Mouse (Mus musculus) ovary, postnatal 36 days (tissue): ENCODE measurements around the gene Pnrc2.

Experiments
- DNase-seq: peaks from one replicate; pipeline ENCODE4 v3.0.0; 2022; ENCODE audit warnings: low spot score, mixed read lengths

Gene Pnrc2

DNA sequence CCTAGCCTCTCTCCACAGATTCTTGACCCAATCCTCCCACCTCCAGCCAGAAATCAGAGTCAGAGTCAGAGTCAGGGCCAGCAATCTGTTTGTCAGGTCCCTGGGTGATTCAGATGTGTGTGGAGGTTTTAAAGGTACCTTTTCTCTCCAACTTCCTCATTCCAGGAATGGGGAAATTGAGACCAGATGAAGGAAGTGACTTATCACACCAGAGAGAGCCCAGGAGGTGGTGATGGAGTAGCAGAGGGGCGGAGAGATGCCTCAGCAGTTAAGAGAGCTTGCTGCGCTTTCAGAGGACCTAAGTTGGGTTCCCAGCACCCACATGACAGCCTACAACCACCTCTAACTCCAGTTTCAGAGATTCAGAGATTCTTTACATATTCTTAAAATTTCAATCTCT lies 17.9 kb upstream of the Pnrc2 start:
- DNase-seq: peak; percentile 1

- peak; percentile 75 for DNase-seq
Observed at GRCm38 (mm10) chr4:135889884-135890283, 16.2 kb upstream of the Pnrc2 start.

DNA sequence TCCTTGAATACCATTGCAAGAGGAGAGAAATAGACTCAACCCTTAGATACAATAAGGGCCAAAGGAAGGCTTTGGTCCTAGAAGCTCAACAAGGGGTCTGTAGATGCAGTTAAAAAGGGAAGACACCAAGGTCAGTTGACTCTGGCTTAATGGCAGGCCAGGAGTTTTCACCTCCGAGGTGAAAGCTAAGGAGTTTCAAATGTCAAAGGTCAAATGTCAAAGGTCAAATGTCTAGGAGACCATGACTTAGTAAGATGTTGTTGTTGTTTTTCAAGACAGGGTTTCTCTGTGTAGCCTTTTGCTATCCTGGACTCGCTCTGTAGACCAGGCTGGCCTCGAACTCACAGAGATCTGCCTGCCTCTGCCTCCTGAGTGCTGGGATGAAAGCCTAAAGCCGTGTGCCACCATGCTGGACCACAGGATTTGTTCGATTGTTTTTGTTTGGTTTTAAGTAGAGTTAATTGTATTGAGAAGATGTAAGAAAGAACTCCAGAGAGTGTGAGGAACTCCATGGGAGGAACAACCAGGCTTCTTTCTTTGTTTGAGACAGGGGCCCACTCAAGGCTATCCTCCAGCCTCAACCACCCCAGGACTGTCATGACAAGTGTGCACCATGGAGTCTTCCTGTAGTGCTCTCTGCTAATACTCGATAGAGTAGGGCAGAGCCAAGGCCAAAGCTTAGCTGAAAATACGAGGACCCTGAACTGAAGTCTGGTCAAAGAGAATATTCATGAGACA lies 15.7 kb upstream of the Pnrc2 start:
- DNase-seq: no peak

GRCm38 (mm10) chr4:135888448-135889057 lies 14.9 kb upstream of the Pnrc2 start:
- no peak for DNase-seq

DNA sequence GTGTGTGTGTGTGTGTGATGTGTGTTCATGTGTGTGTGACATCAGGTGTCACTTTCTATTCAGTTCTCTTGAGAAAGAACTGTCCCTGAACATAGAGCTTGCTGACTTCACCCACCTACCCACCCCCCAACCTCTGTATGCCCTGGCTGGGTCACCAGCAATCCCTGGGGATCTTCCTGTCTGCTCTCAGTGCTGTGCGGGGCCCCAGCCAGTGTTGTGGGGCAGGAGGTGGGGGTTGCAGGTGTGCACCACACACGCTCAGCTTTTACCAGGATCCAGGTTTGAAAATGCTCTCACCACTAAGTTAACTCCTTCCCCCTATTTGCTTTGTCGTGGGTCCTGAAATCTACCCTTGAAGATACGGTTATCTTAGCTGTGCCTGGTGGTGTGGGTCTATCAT lies 12.5 kb upstream of the Pnrc2 start:
- DNase-seq: no peak

DNA sequence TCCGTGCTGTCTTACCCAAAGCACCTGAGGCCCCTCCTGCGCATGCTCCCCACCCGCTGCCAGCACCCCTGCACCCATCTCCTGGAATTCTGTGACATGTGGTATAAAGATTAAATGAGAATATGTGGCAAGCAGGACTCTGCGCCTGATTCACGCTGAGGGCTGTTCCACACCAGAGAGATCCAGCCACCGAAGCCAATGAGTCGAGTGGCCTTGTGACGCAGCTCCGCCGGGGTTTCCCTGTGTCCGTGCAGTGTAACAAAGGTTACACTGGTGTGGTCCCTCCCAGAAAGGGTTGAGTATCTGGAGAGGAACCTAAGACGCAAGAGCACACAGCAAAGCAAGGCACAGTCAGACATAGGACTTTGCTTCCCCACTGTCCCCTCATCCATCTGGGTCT lies 12.0 kb upstream of the Pnrc2 start:
- no peak for DNase-seq

- no peak for DNase-seq
Observed at GRCm38 (mm10) chr4:135884531-135884930, 10.9 kb upstream of the Pnrc2 start.

- DNase-seq: no peak
Observed at GRCm38 (mm10) chr4:135883881-135884516, 10.3 kb upstream of the Pnrc2 start.

- peak; percentile 24 for DNase-seq
Observed at GRCm38 (mm10) chr4:135883401-135883851, 9.8 kb upstream of the Pnrc2 start.

GRCm38 (mm10) chr4:135882023-135882422 lies 8.4 kb upstream of the Pnrc2 start:
- no peak for DNase-seq

- DNase-seq: no peak
Observed at GRCm38 (mm10) chr4:135880576-135880975, 6.9 kb upstream of the Pnrc2 start.

GRCm38 (mm10) chr4:135880018-135880417 lies 6.4 kb upstream of the Pnrc2 start:
- no peak for DNase-seq

GRCm38 (mm10) chr4:135879021-135879420 lies 5.4 kb upstream of the Pnrc2 start:
- no peak for DNase-seq

DNA sequence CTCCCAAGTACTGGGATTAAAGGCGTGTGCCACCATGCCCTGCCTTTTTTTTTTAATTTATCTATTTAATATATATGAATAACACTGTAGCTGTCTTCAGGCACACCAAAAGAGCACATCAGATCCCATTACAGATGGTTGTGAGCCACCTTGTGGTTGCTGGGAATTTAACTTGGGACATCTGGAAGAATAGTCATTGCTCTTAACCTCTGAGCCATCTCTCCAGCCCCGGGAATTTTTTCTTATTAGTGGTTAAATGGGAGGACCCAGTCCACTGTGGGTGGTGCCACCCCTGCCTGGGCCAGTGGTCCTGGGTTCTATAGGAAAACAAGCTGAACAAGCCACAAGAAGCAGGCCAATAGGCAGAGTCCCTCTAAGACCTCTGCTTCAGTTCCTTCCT lies 4.1 kb upstream of the Pnrc2 start:
- DNase-seq: no peak

- DNase-seq: peak; percentile 60
Observed at GRCm38 (mm10) chr4:135876583-135877020, 3.0 kb upstream of the Pnrc2 start.

DNA sequence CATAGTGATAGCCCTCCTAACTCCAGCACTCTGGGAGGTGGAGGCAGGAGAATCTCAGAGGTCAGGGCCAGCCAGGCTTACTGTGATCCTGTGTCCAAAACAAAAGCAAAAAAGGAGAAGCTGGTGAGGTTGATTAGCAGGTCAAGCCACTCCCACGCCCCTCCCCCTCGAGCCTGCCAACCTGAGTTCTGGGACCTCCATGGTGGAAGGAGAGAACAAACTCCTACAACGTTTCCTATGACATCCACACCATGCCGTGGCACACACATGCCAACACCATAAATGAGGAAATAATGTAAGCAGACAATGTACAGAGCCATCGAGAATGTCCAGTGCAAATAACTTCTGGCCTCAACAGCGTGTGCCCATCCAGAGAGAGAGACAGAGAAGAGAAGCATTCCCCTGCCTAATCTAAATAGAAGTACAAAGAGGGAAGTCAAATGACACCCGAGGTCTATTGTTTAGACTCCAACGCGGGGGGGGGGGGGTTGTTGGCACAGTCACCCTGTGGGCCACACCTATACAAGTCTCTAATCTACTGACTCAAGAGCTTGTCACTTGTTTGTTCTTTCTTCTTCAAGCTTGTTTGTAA lies 2.4 kb upstream of the Pnrc2 start:
- peak; percentile 67 for DNase-seq

DNA sequence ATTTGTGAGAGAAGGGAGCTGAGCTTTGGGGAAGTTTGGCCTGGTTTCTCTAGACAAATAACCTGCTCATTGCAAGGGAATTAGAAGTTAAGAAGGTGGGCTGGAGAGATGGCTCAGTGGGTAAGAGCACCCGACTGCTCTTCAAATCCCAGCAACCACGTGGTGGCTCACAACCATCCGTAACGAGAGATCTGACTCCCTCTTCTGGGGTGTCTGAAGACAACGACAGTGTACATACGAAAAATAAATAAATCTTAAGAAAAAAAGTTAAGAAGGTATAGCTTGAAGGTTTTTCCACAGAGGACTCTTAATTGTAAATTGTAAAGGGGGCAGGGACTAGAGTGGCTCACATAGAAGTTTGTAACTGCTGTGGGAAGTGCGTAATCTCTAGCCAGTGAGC lies 1.9 kb upstream of the Pnrc2 start:
- DNase-seq: no peak

DNA sequence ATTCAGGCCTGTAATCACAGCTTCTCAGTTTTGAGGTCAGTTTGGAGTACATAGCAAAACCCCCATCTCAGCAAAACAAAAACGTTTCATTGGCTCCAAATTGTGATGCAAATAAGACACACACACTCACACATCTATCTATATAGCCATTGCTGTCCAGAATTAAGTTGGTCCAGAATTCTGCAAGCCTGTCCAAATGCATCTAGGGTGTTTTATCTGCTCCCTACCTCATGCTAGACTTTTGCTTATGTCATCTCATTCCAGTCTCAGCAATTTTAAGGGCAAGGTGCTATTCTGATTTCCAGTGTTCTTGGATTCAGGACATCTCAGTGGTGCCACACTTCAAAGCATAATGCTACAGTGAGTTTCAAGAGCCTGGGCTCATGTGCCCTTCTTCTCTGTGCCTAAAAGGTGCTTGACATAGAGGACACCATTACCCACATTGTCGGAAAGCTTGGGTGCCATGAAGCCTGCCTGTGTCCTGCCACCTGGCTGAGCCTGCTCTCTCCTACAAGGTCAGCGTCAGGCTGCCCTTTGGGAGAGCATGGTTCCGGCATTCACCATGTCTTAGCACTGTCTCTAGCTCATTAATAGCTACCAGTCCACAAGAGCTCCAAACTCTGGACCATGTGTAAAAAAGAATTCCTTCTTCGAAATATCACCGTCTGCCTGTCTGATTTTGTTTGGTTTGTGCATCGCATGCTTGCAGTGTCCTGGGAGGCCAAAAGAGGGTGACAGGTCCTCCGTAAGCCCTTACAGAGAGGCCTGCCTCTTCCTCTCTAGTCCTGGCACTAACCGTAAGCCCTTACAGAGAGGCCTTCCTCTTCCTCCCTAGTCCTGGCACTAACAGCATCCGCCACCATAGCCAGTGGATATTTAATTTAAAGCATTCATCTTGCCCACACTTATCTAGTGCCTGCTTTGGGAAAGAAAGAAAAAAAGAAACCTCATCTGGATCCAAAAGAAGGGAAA lies 1.2 kb upstream of the Pnrc2 start:
- DNase-seq: no peak

DNA sequence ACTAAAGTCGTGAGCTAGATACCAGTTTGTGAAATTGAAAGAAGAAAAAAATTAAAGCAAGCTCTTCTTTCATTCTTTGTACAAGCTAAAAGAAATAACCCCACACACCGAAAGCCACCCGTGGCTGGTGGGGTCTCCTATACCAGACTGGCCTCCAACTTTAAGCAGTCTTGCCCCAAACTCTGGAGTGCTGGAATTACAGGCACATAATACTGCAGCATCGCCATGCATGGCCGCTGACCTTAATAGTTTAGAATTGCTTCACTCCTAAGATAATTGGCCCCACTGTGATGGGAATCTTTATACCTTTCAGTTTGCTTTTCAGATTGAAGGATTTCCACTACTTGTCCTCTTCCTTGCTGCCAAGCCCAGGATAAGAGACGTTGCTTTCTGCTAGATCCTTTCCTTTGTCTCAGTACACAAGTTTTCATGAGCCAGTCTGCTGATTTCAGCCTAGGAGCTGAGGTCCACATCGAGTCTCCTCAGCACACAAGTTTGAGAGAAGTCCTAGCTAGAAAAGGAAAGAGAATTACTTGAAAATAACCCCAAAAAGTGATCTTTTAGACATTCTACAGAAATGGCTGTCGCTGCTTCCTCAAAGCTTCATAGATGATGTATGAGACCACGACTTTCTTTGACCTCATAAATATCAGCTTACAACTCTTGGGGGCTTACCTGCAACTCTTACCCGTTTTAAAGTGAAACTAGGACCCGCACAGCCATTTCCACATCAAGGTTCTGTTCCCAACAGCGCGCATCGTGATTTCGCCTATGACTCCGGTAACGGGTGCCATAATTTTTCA lies 860 bp downstream of the Pnrc2 start:
- DNase-seq: no peak

- no peak for DNase-seq
Observed at GRCm38 (mm10) chr4:135872015-135872414, 1.6 kb downstream of the Pnrc2 start.
